Mouse (Mus musculus) thymus, adult 2 months (tissue): ENCODE measurements around the gene Cped1.

Experiments
- CTCF ChIP-seq: fragments of 200-500 bp; IDR thresholded peaks from 2 replicates; pipeline ENCODE4 v1.5.1; 2012; ENCODE audit warnings: mild to moderate bottlenecking, control low read depth, low read length, moderate library complexity, borderline replicate concordance; ENCODE audit not compliant: control insufficient read depth, poor library complexity, insufficient read depth; ENCODE audit errors: extremely low read depth
- POLR2A ChIP-seq: fragments of 200-500 bp; IDR thresholded peaks from 2 replicates; pipeline ENCODE4 v1.6.1; 2012; ENCODE audit warnings: mild to moderate bottlenecking, low read length, control low read depth, moderate library complexity; ENCODE audit not compliant: control insufficient read depth, poor library complexity, insufficient read depth; ENCODE audit errors: extremely low read depth

- TF ChIP-seq POLR2A = no peak
- TF ChIP-seq CTCF = no peak
Measured at GRCm38 (mm10) chr6:22012099-22012498, 26.4 kb downstream of the Cped1 start.
